Mouse (Mus musculus) embryonic facial prominence, embryonic 11.5 days (tissue): ENCODE measurements around the gene Ago3. TPM values are rescaled to one million over a fixed set of nuclear protein-coding genes. Genes with fewer than 3 reads are reported as not detected.
A peak's percentile ranks its signal among the peaks of the same experiment; 100 is the strongest.

Experiments
- ATAC-seq: fragments of 200-750 bp; cut with Nextera tagmentation; replicated peaks from 2 replicates; pipeline ENCODE4 v1.8.0; 2017; ENCODE audit warnings: low read depth; ENCODE audit not compliant: insufficient number of reproducible peaks, low FRiP score, low TSS enrichment
- DNase-seq: peaks from one replicate; pipeline ENCODE4 v3.0.0-alpha.2; 2015; ENCODE audit warnings: low spot score
- H3K27ac ChIP-seq: fragments of 300-500 bp; sonication (generic); replicated peaks from 2 replicates; pipeline ENCODE4 v1.5.1; 2014; ENCODE audit warnings: mild to moderate bottlenecking, low read depth, low read length, control low read depth
- H3K27me3 ChIP-seq: fragments of 300-500 bp; sonication (generic); 2 replicates; pipeline ENCODE4 v1.6.1; 2014; ENCODE audit warnings: mild to moderate bottlenecking, low read length, moderate library complexity, mixed read lengths; ENCODE audit not compliant: control insufficient read depth, insufficient read depth
- H3K36me3 ChIP-seq: fragments of 300-500 bp; sonication (generic); replicated peaks from 2 replicates; pipeline ENCODE4 v1.6.1; 2014; ENCODE audit warnings: low read depth, mild to moderate bottlenecking, low read length, moderate library complexity, mixed read lengths; ENCODE audit not compliant: control insufficient read depth, insufficient read depth
- H3K4me1 ChIP-seq: fragments of 300-500 bp; sonication (generic); 2 replicates; pipeline ENCODE4 v1.6.1; 2014; ENCODE audit warnings: low read length, mixed read lengths; ENCODE audit not compliant: control insufficient read depth, insufficient read depth
- H3K4me2 ChIP-seq: fragments of 300-500 bp; sonication (generic); 2 replicates; pipeline ENCODE4 v1.6.1; 2014; ENCODE audit warnings: low read depth, mild to moderate bottlenecking, control low read depth, low read length, moderate library complexity
- H3K4me3 ChIP-seq: fragments of 300-500 bp; sonication (generic); 2 replicates; pipeline ENCODE4 v1.5.1; 2014; ENCODE audit warnings: low read depth, low read length, control low read depth
- H3K9ac ChIP-seq: fragments of 300-500 bp; sonication (generic); replicated peaks from 2 replicates; pipeline ENCODE4 v1.6.1; 2014; ENCODE audit warnings: mild to moderate bottlenecking, control low read depth, low read length
- H3K9me3 ChIP-seq: fragments of 300-500 bp; sonication (generic); replicated peaks from 2 replicates; pipeline ENCODE4 v1.6.1; 2016; ENCODE audit warnings: mild to moderate bottlenecking, low read length, inconsistent platforms, mixed read lengths; ENCODE audit not compliant: control insufficient read depth
- WGBS: fragments of 180-500 bp; shearing (Covaris S2); extraction: QIAGEN DNeasy Blood & Tissue Kit; methylation state at CpG from one replicate; pipeline ENCODE4 v1.1.7; 2014; 5-methylcytosine and 5-hydroxymethylcytosine counted together
- polyA plus RNA-seq: library from polyadenylated mRNA; unstranded; fragments of >200 nt; fragmentation: Nextera tagmentation; extraction: Ambion mirVana; gene quantifications from 2 replicates; pipeline ENCODE4 v1.2.1, GENCODE M21; 2014

Gene Ago3
- polyA plus RNA-seq: 10.2 and 12.8 TPM in 2 replicates

GRCm38 (mm10) chr4:126429347-126430079 lies at the start of gene Ago3:
Gene Ago3, minus strand, starts transcription at chr4:126429556.
- peak within 1 kb of the TSS; percentile 86 for H3K4me3 ChIP-seq
- no peaks in the 10 kb centered on the region for H3K4me1 ChIP-seq
- WGBS: 0% methylated on average over 63 of the region's 65 CpGs
- H3K27ac ChIP-seq: peak within 1 kb of the TSS; percentile 20
- DNase-seq (peak; percentile 93), ATAC-seq (peak; percentile 94)
- no peaks in the 10 kb centered on the region for H3K27me3 ChIP-seq
- H3K4me2 ChIP-seq: peak within 1 kb of the TSS; percentile 91
- no peaks in the 10 kb centered on the region for H3K9me3 ChIP-seq
- no peaks in the 10 kb centered on the region for H3K36me3 ChIP-seq
- H3K9ac ChIP-seq: peak within 1 kb of the TSS; percentile 83

DNA sequence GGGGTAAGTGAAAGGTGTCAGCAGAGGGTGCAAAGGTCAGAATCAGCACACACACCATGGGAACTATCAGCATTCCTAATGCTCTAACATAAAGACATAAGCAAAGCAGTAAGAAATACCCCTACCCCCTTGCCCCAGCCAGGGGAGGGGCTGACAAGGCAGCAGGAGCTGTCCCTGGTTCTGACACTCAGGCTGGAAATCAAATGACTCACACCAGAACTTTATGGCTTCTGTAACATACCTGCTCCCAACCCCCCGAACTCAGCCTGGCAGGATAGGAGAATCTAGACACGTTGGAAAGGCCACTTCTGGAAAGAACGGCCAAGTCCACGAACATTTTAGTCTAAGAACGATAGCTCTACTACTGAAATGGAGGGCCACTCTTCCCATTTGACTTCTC lies 43.7 kb upstream of the Ago3 start:
- WGBS: 57% methylated on average over 5 of the region's 5 CpGs
- no peaks in the 10 kb centered on the region for H3K4me1 ChIP-seq
- H3K9me3 ChIP-seq: no peaks in the 10 kb centered on the region
- H3K4me3 ChIP-seq: no peak overlapping the region
- no peaks in the 10 kb centered on the region for H3K27me3 ChIP-seq
- no peak overlapping the region for H3K4me2 ChIP-seq
- no peak overlapping the region for H3K27ac ChIP-seq
- H3K9ac ChIP-seq: no peak overlapping the region
- H3K36me3 ChIP-seq: no peaks in the 10 kb centered on the region
- ATAC-seq (no peak), DNase-seq (peak; percentile 56)

- Histone ChIP-seq H3K27me3 (no peaks in the 10 kb centered on the region), H3K4me1 (peaks cover 4% of the 10 kb centered on the region; the same call in 1 of the 2 replicates), H3K27ac (no peak overlapping the region), H3K9me3 (no peaks in the 10 kb centered on the region), H3K36me3 (no peaks in the 10 kb centered on the region), H3K4me2 (no peak overlapping the region), H3K9ac (no peak overlapping the region), H3K4me3 (no peak overlapping the region)
- no peak for DNase-seq
- no peak for ATAC-seq
- 73% methylated on average over 1 of the region's 1 CpGs for WGBS
Observed at GRCm38 (mm10) chr4:126469334-126469733, 40.0 kb upstream of the Ago3 start.

DNA sequence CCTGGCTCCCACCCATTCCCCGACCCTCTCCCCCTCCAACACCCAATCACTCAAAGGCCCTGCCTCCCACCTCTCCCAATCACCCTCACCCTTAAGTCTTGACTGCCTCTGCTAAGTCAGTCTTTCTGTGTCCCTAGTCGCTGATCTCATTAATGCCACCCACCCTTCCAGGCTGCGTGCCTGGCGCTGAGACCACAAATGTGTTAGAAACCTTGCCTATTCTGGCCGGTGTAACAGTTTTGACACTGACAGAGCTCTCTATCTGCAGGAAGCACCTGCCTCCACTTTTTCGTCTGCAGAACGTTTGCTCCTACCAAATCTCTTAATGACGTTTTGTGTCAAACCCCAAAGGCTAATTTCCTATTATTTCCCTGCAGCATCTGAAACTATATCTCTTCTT lies 39.6 kb upstream of the Ago3 start:
- Histone ChIP-seq H3K27me3 (no peaks in the 10 kb centered on the region), H3K4me2 (peak overlapping the region; percentile 68), H3K4me1 (peaks cover 4% of the 10 kb centered on the region; the same call in 1 of the 2 replicates), H3K9ac (no peak overlapping the region; the same call in 1 of the 2 replicates), H3K27ac (no peak overlapping the region), H3K36me3 (no peaks in the 10 kb centered on the region), H3K9me3 (no peaks in the 10 kb centered on the region), H3K4me3 (peak overlapping the region; percentile 78)
- 6% methylated on average over 8 of the region's 8 CpGs for WGBS
- no peak for ATAC-seq
- DNase-seq: no peak

DNA sequence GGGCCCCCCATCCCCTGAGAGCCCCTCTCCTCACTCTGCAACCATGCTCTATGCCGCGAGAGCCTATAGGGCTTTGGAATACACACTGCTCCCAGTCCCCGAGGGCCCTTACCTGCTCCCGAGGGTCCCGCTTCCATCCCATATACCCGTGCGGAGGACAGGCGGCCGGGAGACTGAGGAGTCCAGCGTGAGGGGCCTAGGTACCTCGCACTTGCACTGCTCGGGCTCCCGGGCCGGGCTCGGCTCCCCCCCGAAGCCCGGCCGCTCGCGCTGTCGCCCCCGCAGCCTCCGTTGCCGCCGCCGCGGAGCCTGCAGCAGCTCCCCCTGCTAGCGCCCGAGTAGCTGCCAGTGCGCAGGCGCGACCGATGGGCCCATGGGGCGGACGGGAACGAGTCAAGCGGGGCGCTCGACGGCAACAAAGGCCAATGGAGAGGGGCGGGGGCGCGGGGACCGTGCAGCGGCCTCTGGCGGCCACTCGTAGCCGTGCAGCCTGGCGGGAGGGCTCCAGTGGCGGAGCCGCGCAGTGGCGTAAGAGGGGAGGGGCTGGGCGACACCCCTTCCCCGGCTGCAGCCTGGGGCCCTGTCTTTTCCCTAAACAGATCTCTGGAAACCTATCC lies 39.0 kb upstream of the Ago3 start, which contains the start of gene Ago1:
TSS of gene Ago1 (minus strand) at position 299 of the 617 bp plus-strand sequence.
- H3K4me1 ChIP-seq: peaks cover 4% of the 10 kb centered on the region; the same call in 1 of the 2 replicates

GRCm38 (mm10) chr4:126467721-126468284 lies 38.4 kb upstream of the Ago3 start:
- Histone ChIP-seq H3K27ac (peak overlapping the region; percentile 63), H3K4me2 (peak overlapping the region; percentile 68), H3K4me3 (peak overlapping the region; percentile 78), H3K27me3 (no peaks in the 10 kb centered on the region), H3K9me3 (no peaks in the 10 kb centered on the region), H3K36me3 (no peaks in the 10 kb centered on the region), H3K4me1 (peaks cover 4% of the 10 kb centered on the region; the same call in 1 of the 2 replicates), H3K9ac (peak overlapping the region; percentile 87)
- peak; percentile 83 for DNase-seq
- WGBS: 0% methylated on average over 21 of the region's 25 CpGs
- ATAC-seq: peak; percentile 77

More for the DNA sequence above, 39.0 kb upstream of the Ago3 start, which contains the start of gene Ago1:
- H3K4me3 ChIP-seq: peak within 1 kb of the TSS; percentile 78
- under 1% methylated on average over 45 of the region's 55 CpGs for WGBS
- no peaks in the 10 kb centered on the region for H3K36me3 ChIP-seq
- H3K27me3 ChIP-seq: no peaks in the 10 kb centered on the region
- ATAC-seq: peak; percentile 64
- H3K27ac ChIP-seq: peak within 1 kb of the TSS; percentile 63
- peak within 1 kb of the TSS; percentile 87 for H3K9ac ChIP-seq
- H3K9me3 ChIP-seq: no peaks in the 10 kb centered on the region
- peak; percentile 96 for DNase-seq
- H3K4me2 ChIP-seq: peak within 1 kb of the TSS; percentile 68

GRCm38 (mm10) chr4:126466251-126466750 lies 36.9 kb upstream of the Ago3 start:
- 21% methylated on average over 8 of the region's 8 CpGs for WGBS
- no peak for ATAC-seq
- no peaks in the 10 kb centered on the region for H3K27me3 ChIP-seq
- no peak for DNase-seq
- peak overlapping the region; percentile 23 for H3K9ac ChIP-seq
- H3K4me1 ChIP-seq: peaks cover 4% of the 10 kb centered on the region; the same call in 1 of the 2 replicates
- no peaks in the 10 kb centered on the region for H3K9me3 ChIP-seq
- peak overlapping the region; percentile 31; the same call in 1 of the 2 replicates for H3K27ac ChIP-seq
- H3K4me2 ChIP-seq: peak overlapping the region; percentile 19
- H3K36me3 ChIP-seq: no peaks in the 10 kb centered on the region
- H3K4me3 ChIP-seq: peak overlapping the region; percentile 12; the same call in 1 of the 2 replicates
